In the genomic region with DNA sequence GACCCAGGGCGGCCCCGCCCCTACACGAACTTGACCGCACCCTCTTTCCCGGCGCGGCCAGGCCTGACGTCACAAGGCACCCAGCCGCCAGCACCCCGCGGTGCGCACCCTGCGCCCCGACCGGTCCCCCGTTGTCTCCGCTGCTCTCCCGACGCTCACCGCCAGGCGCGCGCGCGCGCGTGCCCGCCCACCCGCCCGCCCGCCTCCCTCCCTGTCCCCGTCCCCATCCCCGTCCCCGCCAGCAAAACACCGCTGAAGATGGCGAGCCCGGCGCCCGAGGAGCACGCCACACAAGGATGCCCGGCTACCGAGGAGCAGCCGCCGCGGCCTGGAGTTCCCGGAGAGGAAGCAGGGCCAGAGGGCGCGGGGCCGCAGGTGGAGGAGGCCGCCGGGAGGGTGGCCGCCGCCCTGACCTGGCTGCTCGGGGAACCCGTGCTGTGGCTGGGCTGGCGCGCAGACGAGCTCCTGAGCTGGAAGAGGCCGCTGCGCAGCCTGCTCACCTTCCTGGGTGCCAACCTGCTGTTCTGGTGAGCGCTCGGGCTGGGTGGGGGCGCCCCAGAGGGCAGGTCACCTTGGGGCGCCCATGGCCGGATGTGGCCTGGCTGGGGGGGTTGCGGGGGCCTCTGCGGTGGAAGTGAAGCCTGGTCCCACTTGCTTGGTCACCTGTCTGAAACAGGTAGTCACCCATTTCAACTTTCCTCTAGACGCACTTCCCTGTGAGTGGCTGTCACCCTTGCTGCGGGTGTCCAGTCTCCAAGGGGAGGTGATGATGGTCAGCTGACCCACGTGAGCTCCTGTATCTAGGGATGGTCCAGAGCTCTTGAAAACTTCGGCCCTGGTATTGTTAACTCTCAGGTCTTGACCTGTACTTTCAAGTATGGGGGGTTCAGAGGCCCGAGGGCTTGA, we compare ENCODE assay signal across 8 mouse cellular contexts. TPM values are rescaled to one million over a fixed set of nuclear protein-coding genes. Genes with fewer than 3 reads are reported as not detected.
A peak's percentile ranks its signal among the peaks of the same experiment; 100 is the strongest.
DNase-seq lines count a peak whose midpoint lies in the region; ATAC-seq and TF ChIP-seq lines count a peak whose summit lies in the region.

TSS of gene Retreg1 (plus strand) at position 95 of the 906 bp plus-strand sequence.

- ATAC-seq in heart, embryonic 14.5 days (ENCODE audit: insufficient number of reproducible peaks, insufficient read depth, low FRiP score, low read depth): peak; percentile 76
- peak; percentile 65; the same call in 1 of the 2 replicates for ATAC-seq in liver, embryonic 14.5 days (ENCODE audit: insufficient read depth)

- peak; percentile 87 for DNase-seq in layer of hippocampus, adult 11-12 months (ENCODE audit: low spot score)
- DNase-seq in layer of hippocampus, adult 9-10 months (ENCODE audit: low spot score): no peak
- DNase-seq in forebrain, embryonic 10.5 days (ENCODE audit: extremely low spot score, low spot score): peak; percentile 51
- peak; percentile 86 for DNase-seq in kidney, postnatal 10 days
- peak in 1 of 3 experiments; percentile 23 for DNase-seq in liver, embryonic 14.5 days (ENCODE audit: low read depth in 3 of 3, low spot score in 3 of 3)
- peak; percentile 83 to 92 for DNase-seq in natural killer cell, adult 2 months (ENCODE audit: low spot score in 2 of 2)
- DNase-seq in splenic B cell, adult 2 months (ENCODE audit: low read depth, low spot score): peak; percentile 95

- peak within 1 kb of the TSS; percentile 90 for H3K4me3 ChIP-seq in forebrain, embryonic 10.5 days
- H3K4me3 ChIP-seq in heart, embryonic 14.5 days (ENCODE audit: control insufficient read depth in 1 of 2, insufficient read depth in 1 of 2, low read depth in 1 of 2, low read length in 2 of 2): peak within 1 kb of the TSS; percentile 71 to 86
- H3K4me3 ChIP-seq in liver, embryonic 14.5 days (ENCODE audit: insufficient read depth in 1 of 2, low read depth in 2 of 2, low read length in 2 of 2): peak within 1 kb of the TSS; percentile 44 to 55

- H3K9me3 ChIP-seq in forebrain, embryonic 10.5 days: no peaks in the 10 kb centered on the region
- H3K9me3 ChIP-seq in heart, embryonic 14.5 days (ENCODE audit: control insufficient read depth, low read length): no peaks in the 10 kb centered on the region
- no peaks in the 10 kb centered on the region for H3K9me3 ChIP-seq in liver, embryonic 14.5 days (ENCODE audit: control insufficient read depth, low read length)

- H3K4me2 ChIP-seq in heart, embryonic 14.5 days (ENCODE audit: low read length): peak within 1 kb of the TSS; percentile 87
- peak within 1 kb of the TSS; percentile 64 for H3K4me2 ChIP-seq in liver, embryonic 14.5 days (ENCODE audit: low read depth)

- H3K9ac ChIP-seq in heart, embryonic 14.5 days (ENCODE audit: low read length): peak within 1 kb of the TSS; percentile 81
- no peak within 1 kb of the TSS for H3K9ac ChIP-seq in liver, embryonic 14.5 days (replicated peaks)

- under 1% methylated on average over 72 of the region's 72 CpGs for WGBS in forebrain, embryonic 10.5 days
- whole genome bisulfite sequencing in heart, embryonic 14.5 days: under 1% methylated on average over 57 of the region's 72 CpGs
- WGBS in liver, embryonic 14.5 days (ENCODE audit: insufficient replicate concordance): 1% methylated on average over 62 of the region's 72 CpGs

- no peak for TF ChIP-seq EP300 in liver, embryonic 14.5 days (IDR thresholded peaks at IDR 0.05; ENCODE audit: low read depth)

- peaks cover 35% of the 10 kb centered on the region for H3K4me1 ChIP-seq in forebrain, embryonic 10.5 days
- H3K4me1 ChIP-seq in heart, embryonic 14.5 days (ENCODE audit: control insufficient read depth in 2 of 2, insufficient read depth in 2 of 2, low read length in 2 of 2): peaks cover 0 to 3% of the 10 kb centered on the region in 2 experiments; a peak in 1 of 4 replicates
- no peaks in the 10 kb centered on the region for H3K4me1 ChIP-seq in liver, embryonic 14.5 days (replicated peaks; ENCODE audit: control insufficient read depth in 2 of 2, insufficient read depth in 2 of 2, low read length in 1 of 2)

- H3K27me3 ChIP-seq in forebrain, embryonic 10.5 days (ENCODE audit: poor library complexity, severe bottlenecking): peaks cover 45% of the 10 kb centered on the region
- peaks cover 10% of the 10 kb centered on the region; the same call in 1 of the 2 replicates for H3K27me3 ChIP-seq in heart, embryonic 14.5 days (ENCODE audit: control insufficient read depth, insufficient read depth, low read length)
- peaks cover 13% of the 10 kb centered on the region for H3K27me3 ChIP-seq in liver, embryonic 14.5 days (ENCODE audit: control insufficient read depth, insufficient read depth, low read length)
- no peaks in the 10 kb centered on the region for H3K27me3 ChIP-seq in splenic B cell, adult 2 months (ENCODE audit: control insufficient read depth, insufficient read depth, low read length, poor library complexity, severe bottlenecking)

- peak within 1 kb of the TSS; percentile 86 for H3K27ac ChIP-seq in forebrain, embryonic 10.5 days
- peak within 1 kb of the TSS in 1 of 2 experiments; percentile 52; a peak in 2 of 4 replicates for H3K27ac ChIP-seq in heart, embryonic 14.5 days (replicated peaks in 1 of 2; ENCODE audit: control insufficient read depth in 1 of 2, insufficient read depth in 1 of 2, low read depth in 2 of 2, low read length in 2 of 2)
- H3K27ac ChIP-seq in liver, embryonic 14.5 days: no peak within 1 kb of the TSS

- H3K36me3 ChIP-seq in forebrain, embryonic 10.5 days (replicated peaks): no peaks in the 10 kb centered on the region
- H3K36me3 ChIP-seq in heart, embryonic 14.5 days (ENCODE audit: control insufficient read depth, insufficient read depth, low read length): no peaks in the 10 kb centered on the region
- H3K36me3 ChIP-seq in liver, embryonic 14.5 days (replicated peaks; ENCODE audit: control insufficient read depth, insufficient read depth, low read depth): no peaks in the 10 kb centered on the region
- H3K36me3 ChIP-seq in splenic B cell, adult 2 months (ENCODE audit: control insufficient read depth, insufficient read depth, low read length, poor library complexity, severe bottlenecking): no peaks in the 10 kb centered on the region

- no peak for TF ChIP-seq CTCF in liver, embryonic 14.5 days (IDR thresholded peaks at IDR 0.05; ENCODE audit: low read depth)

RNA-seq across cellular contexts. Expression of gene Retreg1, which starts in this region (rescaled TPM):
- 1.6 and 1.8 TPM in 2 replicates for polyA plus RNA-seq in forebrain, embryonic 10.5 days (2016; fragmentation: Nextera tagmentation; extraction: Ambion mirVana)
- polyA plus RNA-seq in heart, embryonic 14.5 days (2014; fragmentation: Nextera tagmentation; extraction: Ambion mirVana): 76.8 and 82.5 TPM in 2 replicates
- 0.43 and 0.75 TPM in 2 replicates for polyA plus RNA-seq in liver, embryonic 14.5 days (2012; rRNA removed)
- polyA plus RNA-seq in liver, embryonic 14.5 days (2014; fragmentation: Nextera tagmentation; extraction: Ambion mirVana): 1.6 and 2.4 TPM in 2 replicates

Comparison
In these comparisons a context has a peak if more than half of its experiments do, and no peak if none do; other contexts are left out.
1. RNA of gene Retreg1 (polyA plus RNA-seq): 76.8 to 82.5 TPM in heart, embryonic 14.5 days; 0.43 to 2.4 TPM in liver, embryonic 14.5 days and 1.6 to 1.8 TPM in forebrain, embryonic 10.5 days; every median in the first group is over 10 times any median in the second.
2. Peak in every context shown above with its lines, with median percentiles within 50 percentile points of each other: H3K4me3 ChIP-seq.